Mouse (Mus musculus) stomach, postnatal 0 days (tissue): Measurements from ENCODE around the gene Treh.

Experiments used
- CTCF ChIP-seq: IDR thresholded peaks from 2 replicates; pipeline ENCODE4 v1.5.1; 2016; ENCODE audit warnings: antibody characterized with exemption, low read depth, mild to moderate bottlenecking, moderate library complexity
- EP300 ChIP-seq: optimal IDR thresholded peaks from 2 replicates; pipeline ENCODE3; 2016; ENCODE audit warnings: antibody characterized with exemption

DNA sequence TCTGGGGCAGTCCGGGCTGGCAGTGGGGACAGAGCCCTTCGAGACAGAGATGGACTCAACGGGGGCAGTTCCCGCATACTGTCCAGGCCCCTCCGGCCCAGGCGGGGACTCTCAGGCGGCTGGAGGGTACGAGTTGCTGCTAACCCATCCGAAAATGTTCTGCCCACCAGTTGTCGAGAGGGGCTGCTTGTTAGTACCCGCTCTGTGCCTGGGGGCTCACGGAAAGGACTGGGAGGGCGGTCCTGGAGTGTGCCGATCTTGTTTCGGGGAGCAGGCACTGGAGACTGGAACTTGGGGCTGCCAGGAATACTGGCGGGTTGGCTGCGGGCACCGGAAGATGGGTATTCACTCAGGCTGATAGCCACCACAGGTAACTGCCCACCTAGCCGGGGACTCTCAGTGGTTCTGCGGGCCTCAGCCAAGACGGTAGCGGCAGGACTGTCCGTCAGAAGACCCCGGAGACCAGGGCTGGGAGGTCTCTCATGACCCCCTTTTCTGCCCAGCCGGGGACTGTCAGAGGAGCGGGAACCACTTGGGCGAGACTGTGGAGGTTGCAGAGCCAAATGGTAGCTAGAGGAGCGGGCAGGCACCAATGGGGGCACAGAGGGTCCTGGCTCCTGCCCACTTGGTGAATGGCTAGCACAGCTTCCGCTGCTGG, 42.8 kb downstream of the Treh start:
- no peak for TF ChIP-seq CTCF
- no peak for TF ChIP-seq EP300
